Mouse (Mus musculus) mouse trophoblast stem cell (cell line): ENCODE data around the gene Uaca.

Source experiments
- in situ Hi-C, 2 experiments: fragments of 300-500 bp; cut with MseI, MboI; formaldehyde crosslinking; loops; 2 replicates in 1 of 2; 3 replicates in 1 of 2; pipeline ENCODE4 v1.15.1; 2025

The Uaca gene

DNA sequence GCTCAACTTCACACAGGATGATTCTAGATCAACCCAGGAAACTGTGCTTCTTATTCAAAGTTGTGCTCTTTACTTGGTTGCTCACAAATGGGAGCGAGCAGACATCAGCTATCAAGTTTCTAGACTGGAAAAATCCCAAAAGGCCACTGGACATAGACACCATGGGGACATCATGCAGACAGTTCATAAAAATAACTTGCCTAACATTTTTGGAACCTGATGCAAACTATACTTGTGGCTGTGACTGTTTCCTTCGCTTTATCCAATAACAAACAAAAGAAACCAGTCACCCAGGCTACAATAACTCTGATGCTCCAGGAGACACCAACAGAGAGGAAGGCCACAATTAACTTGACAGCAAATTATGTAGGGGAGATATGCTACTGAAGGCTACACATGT, 4.1 kb upstream of the Uaca start:
- in situ Hi-C loops = no loop called here

DNA sequence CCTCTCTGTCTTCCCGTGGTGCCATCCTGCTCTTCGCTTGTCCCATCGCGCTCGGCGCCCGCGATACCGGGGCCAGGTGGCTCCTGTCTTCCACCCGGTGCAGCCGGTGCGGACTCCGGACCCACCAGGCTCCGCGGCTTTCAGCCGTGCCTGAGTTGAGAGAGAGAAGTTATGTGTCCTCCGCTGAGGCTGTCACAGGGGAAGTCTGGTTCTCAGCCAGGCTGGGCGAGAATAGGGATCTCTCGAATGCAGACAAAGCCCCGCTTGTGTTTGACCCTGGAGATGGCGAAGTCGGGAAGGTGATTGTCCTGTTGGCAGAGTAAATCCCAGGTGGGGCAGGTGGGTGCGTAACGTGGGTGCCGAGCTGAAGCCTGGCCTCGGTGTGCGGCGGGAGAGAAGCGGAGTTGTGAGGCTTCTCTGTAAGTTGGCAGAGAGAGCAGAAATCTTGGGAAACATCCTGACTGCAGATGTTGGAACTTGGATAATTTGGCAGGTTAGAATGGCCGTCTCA, 554 bp downstream of the Uaca start:
- in situ Hi-C loops = no loop called here

DNA sequence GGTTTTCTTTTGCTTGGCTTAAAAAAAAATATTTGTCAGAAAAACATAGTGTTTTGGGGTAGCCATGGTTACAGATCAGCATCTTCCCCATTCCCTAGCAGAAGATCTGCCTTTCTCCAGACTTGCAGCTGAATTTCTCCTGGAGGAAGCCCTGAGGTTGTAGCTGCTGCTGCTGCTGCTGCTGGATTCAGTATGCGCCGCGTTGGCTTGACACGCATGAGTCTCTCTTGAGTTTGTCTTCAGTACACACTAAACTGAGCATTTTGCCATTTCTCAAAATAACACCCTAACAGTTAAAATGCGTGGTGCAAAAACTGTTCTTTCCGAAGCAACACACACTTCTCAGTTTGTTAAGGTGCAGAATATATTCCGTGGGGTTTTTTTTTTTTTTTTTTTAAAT, 1.7 kb downstream of the Uaca start:
- in situ Hi-C loops = no loop called here

DNA sequence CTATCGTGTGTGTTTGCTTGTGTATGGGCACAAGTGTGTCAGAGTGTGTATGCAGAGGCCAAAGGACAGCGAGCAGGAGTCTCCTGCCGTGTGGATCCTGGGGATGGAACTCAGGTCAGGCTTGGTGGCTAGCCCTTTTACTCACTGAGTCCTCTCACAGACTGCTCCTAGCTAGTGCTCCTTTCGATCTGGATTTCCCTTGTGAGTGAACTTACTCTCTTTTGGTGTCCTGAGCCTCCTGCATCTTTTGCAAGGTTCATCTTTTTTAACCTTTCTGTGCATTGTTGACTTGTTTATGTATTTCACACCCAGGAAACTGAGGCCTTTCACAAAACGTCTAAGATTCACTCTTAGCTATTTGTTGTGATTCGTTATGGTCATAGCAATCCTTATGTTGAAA, 2.8 kb downstream of the Uaca start:
- in situ Hi-C loops = no loop called here

DNA sequence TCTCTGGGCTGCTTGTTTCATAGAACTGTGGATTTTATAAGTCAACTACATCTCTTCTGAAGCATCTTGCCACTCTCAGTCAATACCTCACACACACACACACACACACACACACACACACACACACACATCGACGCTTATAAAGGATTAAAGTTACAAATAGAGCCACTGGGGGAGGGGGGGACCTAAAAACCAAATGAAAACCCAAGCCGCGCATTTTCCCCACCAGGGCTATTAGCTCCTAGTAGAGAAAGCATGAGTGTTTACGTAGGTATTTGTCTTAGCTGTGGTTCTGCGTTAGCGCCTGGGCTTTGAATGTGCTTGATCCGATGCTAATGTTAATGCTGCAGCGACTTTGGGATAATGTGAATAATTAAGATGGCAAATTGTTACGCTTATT, 4.7 kb downstream of the Uaca start:
- in situ Hi-C loops = no loop called here

DNA sequence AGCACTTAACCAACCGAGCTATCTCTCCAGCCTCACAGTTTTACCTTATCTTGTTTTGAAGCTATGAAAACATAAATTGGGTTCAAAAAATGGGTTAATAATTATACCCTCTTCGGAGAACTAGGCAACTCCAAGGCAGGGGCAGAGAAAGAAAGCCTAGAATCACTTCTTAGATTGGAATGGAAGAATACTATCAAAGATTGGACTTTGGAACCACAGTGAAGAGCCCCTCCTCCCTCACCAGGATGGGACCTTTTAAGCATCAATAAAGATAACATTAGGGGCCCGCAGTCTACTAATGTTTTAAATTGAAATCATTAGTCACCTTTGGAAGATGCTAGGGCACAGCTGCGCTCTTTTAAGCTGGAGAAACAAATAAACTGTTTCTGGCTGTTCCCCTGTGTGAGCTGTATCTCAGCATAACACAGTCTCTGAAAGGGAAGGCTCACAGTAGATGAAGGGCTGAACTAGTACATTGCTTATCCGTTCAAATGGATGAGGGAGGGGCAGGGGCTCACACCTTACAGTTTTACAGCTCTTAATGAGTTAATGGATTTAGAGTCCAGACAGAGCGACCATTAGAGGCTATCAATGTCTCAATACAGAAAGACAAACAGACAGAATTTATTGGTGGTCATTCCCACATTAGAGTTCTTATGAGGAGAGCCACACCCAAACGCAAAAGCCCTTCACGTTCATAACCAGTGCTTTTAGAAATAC, 6.5 kb downstream of the Uaca start:
- in situ Hi-C loops = no loop called here

DNA sequence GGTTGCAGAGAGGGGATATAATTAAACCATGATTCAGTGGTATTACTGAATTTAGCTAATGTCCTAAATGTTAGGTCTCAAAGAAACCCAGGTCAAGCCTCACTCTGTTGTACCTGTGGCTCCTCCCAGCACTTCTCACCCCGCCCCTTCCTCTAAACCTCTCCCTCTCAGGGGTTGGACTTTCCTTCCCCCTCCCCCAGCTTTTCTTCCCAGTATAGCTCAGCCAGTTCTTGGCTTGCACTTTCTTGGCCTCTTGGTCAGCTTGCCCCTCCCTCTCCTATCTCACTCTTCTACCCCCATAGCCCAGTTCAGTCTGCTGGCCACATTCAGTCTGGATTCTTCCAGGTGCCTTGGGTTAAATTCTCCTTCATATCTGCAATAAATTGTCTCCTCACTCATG, 7.4 kb downstream of the Uaca start:
- in situ Hi-C loops = no loop called here

DNA sequence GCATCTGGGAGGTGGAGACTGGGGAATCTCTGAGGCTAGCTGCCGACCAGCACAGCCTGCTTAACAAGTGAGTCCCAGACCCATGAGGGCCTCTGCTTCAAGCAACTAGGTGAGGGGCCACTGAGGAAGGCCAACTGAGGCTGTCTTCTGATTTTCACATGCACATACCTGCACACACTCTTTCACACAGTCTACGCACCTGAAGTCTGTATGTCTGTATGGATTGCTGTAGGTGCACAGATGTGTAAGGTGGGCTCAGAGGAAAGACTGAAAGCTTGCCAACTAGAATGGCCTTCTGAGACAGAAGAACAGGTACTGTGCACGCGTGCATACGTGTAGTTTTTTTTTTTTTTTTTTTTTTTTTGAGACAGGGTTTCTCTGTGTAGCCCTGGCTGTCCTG, 8.0 kb downstream of the Uaca start:
- in situ Hi-C loops = no loop called here

DNA sequence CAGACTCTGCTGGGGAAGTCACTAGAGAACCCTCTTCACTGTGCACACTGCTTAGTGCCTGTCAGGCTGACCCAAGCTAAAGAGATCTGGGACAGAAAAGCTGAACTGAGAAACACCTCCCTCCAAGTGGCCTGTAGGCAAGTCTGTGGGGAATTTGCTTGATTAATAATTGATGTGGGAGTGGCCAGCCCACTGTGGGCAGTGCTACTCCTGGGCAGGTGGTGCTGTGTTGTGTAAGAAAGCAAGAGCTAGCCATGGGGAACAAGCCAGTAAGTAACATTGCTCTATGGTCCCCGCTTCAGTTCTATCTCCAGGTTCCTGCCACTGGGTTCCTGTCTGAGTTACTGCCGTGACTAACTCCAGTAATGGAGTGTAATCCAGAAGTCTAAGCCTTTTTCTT, 11.7 kb downstream of the Uaca start:
- in situ Hi-C loops = no loop called here

DNA sequence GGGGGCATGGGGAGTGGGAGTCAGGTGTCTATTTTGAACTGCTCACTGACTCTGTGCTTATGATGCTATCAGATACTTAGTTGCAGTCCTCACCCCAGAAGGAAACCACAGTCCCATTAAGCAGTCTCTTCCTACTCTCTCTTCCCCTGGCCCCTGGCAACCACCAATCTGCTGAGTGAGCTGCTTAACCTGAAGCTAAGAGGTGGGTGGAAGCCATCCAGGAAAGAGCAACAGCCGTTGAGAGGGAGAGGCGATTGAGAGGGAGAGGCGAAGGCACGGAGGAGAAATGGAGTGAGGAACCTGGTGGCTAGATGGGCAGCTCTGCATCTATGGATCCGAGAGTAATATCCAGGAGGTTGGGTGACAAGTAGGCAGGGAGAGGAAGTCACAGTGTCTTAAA, 13.7 kb downstream of the Uaca start:
- in situ Hi-C loops = no loop called here

DNA sequence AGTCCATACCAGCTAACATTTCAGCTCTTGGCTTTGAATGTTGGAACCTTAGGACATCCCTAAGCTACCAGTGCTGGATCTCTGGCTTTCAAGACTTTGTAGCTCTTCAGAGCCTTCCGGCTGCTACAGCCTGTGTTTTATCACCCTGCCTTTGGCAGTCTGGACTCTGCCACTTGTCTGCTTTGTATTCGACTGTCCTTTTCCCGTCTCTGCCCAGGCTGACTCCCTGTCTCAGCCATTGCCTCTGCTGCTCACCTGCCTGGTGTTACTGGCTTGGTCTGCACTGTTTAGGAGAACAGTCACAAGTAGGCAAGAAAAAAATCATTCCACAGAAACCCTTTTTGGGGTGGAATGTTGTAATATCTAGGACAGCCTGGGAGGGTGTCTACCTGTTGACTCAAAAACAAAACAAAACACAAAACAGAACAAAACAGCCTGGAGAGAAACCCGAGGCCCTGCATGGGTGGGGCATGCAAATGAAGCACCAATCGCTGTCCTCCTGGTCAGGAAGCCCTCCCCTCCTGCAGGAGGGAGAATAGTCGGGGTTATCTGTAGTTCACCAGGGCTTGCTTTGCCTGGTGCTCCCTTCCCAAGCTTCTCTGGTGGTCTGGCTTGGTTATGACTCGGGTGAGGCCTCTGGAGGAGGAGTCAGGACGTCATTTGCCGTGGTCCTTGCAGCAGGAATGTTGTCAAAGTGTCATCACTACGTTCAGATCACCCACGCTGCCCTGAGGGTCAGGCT, 19.0 kb downstream of the Uaca start:
- in situ Hi-C loops = no loop called here

DNA sequence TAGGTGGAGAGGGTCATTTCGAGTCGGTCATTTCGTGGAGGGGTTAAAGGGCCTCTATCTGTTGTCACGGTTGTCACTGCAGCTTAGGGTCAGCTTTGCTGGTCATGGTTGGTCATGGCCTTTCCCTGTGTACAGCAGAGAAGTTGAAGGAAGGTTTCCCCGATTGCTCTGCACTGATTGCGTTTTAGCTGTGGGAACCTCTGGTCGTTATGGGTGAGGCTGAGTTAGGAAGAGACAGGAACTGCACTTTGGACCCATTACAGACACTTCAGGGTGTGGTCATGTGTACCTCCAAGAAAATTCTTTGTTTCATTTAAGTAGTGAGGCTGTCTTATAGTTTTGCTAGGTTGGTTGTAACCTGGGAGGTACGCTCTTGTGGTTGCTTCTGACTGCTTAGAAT, 21.2 kb downstream of the Uaca start:
- in situ Hi-C loops = loop anchor here (5.0 kb wide), 1 partner anchor 42 kb away; no protein-coding TSS in a partner anchor

DNA sequence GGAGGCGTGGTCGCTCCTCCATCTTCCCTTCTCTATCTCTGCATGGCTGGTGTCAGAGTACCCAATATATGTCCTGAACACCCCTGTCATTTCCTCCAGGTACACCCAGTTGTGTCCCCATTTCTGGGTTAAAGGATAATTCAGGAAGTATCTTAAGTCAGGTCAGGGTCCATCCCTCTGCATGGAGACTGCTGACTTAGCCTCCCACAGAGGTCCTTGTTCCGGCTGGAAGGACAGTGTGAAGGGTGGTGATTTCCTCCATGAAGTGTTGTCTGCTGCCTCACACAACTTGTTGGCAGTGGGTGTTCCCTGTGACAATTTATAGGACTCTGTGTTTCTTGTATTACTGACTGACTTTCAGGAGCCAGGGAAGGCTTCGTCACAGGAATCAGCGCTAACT, 23.2 kb downstream of the Uaca start:
- in situ Hi-C loops = loop anchor here (5.0 kb wide), 1 partner anchor 40 kb away; no protein-coding TSS in a partner anchor

DNA sequence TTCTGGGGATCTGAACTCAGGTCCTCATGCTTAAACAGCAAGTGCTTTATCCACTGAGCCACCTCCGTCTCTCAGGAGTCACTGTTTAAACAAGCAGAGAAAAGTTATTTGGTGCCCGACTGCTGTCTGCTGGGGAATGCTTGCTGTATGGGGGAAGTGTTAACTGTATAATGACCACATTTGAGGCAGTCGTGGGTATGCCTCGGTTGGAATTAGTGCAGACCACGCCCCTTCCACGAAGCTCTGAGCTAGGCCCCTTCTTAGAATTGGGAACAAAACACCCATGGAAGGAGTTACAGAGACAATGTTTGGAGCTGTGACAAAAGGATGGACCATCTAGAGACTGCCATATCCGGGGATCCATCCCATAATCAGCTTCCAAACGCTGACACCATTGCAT, 24.2 kb downstream of the Uaca start:
- in situ Hi-C loops = loop anchor here (5.0 kb wide), 1 partner anchor 39 kb away; no protein-coding TSS in a partner anchor

DNA sequence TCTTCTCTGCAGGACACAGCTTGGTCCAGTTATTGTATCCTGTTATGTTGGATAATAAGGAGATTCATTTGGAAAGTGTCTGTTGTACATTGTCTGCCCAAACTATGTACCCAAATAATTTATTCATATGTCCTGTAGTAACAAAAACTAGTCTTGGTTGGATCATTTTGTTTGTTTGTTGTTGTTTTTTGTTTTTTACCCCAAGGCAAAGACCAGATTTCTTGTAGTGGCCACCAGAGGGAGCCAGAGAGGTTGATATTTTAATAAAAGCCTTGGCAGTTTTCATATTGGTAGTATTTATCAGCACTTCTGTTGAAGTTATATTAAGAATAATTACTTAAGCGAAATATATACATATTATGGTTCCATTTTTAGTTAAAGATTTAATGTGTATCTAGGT, 25.0 kb downstream of the Uaca start:
- in situ Hi-C loops = loop anchor here (5.0 kb wide), 1 partner anchor 38 kb away; no protein-coding TSS in a partner anchor

DNA sequence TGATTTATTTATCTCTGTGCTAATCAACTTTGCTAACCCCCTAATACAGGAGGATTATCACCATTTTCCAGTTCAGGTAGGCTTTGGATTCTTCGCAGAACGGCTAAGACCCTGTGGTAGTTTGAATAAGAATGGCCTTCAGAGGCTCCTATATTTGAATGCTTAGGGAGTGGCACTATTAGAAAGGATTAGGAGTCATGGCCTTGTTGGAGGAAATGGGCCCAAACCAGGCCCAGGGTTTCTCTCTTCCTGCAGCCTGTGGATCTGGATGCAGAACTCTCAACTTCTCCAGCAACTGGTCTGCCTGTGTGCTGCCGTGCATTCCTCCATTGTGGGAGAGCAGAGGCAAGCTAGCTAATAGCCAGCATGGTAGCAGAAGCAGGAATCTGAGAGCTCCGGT, 27.2 kb downstream of the Uaca start:
- in situ Hi-C loops = no loop called here

DNA sequence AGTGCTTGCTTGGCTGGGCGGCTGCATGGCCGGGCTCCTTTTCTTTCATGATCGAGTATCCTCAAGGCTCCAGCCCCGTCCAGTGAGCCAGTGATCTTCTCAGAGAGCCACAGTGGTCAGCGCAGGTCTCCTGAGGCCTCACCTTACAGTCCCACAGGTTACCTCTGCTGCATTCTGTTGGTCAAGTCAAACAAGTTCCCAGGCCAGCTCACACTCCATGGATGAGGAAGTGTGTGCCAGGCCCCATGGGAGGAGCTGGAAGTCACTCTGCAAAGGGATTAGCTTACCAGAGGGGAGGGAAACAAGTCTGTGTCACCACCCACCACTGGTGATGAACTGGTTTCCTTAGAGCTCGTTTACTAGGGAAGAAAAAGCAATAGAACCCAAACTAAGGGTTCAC, 28.3 kb downstream of the Uaca start:
- in situ Hi-C loops = no loop called here

DNA sequence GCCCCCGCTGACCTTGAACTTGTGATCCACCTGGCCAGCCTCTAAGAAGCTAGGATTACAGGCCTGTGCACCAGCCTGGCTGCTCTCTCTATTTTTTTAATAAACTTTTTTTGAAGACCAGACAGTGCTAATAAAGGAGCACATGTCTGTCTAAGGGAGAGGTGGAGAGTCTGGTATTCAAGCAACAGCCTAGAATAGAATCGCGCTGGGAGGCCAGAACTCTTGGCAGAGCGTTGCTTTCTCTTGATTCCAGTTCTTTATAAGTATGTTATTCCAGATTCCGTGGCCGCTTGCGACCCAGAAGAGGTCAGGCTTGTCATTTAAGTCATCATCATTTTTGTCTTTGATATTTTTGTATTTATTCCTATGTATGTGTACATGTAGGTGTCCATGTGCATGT, 31.2 kb downstream of the Uaca start:
- in situ Hi-C loops = no loop called here

DNA sequence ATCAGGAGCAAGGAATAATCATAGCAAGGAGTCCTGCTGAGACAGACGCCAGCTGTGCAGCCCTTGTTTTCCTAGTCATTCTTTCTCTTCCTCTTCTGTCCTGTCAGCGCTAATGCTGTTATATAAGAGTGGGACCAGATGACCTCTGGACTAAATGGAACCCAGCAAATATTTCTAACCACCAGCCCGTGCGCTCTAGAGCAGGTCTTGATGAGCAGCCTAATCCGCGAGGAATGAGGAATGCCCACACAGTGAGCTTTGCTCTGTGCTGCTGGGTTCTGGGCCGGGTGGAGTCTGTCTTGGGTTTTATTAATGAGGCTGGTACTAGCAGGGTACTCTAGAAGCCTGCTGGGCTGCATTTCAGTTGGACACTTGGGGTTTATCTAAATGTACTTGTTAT, 32.4 kb downstream of the Uaca start:
- in situ Hi-C loops = no loop called here

DNA sequence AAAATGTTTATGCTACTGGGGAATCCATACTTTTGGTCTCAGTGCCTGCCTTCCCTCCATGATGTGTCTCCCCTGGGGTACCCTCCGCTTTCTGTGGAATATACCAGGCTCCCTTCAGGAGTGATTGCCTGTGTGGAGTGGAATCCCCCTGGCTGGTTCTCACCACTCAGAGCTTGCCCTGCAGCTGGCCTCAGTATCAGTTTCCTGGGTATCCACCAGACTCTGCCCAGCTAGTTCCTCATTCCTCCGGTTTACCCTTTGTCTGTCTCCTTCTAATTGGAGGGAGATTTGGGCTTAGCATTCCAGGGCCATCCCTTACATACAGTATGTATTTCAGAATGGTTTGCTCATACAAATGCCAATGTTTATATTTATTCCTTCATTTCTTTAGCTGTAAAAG, 33.9 kb downstream of the Uaca start:
- in situ Hi-C loops = no loop called here

DNA sequence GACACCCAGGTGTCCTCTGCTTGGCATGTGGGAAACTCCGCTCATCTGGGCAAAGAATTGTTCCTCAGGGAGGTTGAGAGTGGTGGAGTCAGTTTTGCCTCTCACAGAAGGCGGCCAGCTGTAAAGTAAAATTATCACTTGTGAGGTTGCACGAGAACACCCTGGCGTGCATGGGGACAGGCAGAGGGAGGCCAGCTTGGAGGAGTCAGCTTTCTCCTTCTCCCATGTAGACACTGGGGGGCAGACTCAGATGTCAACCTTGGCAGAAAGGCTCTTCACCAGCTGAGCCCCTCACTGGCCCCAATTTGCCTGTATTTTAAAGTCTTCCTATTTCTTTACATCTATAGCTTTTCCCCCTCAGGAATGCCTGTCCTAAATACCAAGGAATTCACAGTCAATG, 35.3 kb downstream of the Uaca start:
- in situ Hi-C loops = no loop called here

DNA sequence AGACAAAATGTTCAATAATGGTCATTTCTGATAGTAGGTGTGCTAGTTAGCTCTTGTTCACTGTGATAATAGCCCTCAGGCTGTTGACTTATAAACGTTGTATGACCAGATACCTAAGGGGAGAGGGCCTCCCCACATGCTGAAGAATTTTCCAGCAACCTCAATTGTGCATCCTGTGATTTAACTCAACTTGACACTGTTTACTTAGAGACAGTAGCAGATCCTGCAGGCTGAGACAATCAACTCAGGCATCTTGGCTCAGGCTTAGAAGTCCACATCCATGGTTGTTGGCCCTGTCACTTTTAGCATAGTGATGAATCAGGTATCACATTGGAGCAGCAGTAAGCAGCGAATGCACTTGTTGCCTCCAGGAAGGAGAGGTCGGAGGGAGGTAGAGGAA, 35.7 kb downstream of the Uaca start:
- in situ Hi-C loops = no loop called here

DNA sequence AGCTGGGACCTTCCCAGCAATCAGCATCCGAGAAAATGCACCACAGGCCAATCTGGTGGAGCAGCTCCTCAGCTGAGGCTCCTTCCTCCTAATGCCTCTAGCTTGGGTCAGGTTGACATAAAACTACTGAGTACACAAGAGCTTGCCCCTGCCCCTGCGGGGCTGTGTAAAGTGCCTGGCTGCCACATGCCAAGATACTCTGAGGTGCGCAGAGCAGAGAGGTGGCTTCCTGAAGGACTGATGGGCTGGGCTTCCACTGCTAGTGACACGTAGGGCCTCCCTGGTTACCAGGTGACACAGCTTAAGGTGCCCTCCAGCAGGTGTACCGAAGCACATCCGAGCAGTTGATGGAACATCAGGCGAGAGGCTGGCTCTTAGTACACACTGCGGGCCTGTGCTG, 37.9 kb downstream of the Uaca start:
- in situ Hi-C loops = no loop called here
